Mouse (Mus musculus): Measurements from ENCODE around the gene Mipep.

Mipep gene

GRCm38 (mm10) chr14:60882681-60883080 lies 98.3 kb downstream of the Mipep start:
- peak in 1 of 2 experiments; percentile 44 for DNase-seq

- peak; percentile 85 to 90 for DNase-seq
Measured at GRCm38 (mm10) chr14:60885361-60885950, 101.1 kb downstream of the Mipep start.

- DNase-seq: no peak
Measured at GRCm38 (mm10) chr14:60893882-60894281, 109.5 kb downstream of the Mipep start.

GRCm38 (mm10) chr14:60895172-60896000 lies 111.0 kb downstream of the Mipep start:
- DNase-seq: no peak

- no peak for DNase-seq
Measured at GRCm38 (mm10) chr14:60898086-60898667, 113.8 kb downstream of the Mipep start.

GRCm38 (mm10) chr14:60904501-60904900 lies 120.1 kb downstream of the Mipep start:
- DNase-seq: no peak

- peak; percentile 51 to 70 for DNase-seq
Measured at GRCm38 (mm10) chr14:60906421-60907374, 122.3 kb downstream of the Mipep start.

GRCm38 (mm10) chr14:60909351-60909750 lies 125.0 kb downstream of the Mipep start:
- DNase-seq: no peak

- no peak for DNase-seq
Measured at GRCm38 (mm10) chr14:60910506-60911444, 126.4 kb downstream of the Mipep start.

GRCm38 (mm10) chr14:60912981-60913468 lies 128.7 kb downstream of the Mipep start:
- DNase-seq: no peak

- DNase-seq: no peak
Measured at GRCm38 (mm10) chr14:60916661-60917060, 132.3 kb downstream of the Mipep start.

- DNase-seq: no peak
Measured at GRCm38 (mm10) chr14:60926011-60926410, 141.6 kb downstream of the Mipep start.

- no peak for DNase-seq
Measured at GRCm38 (mm10) chr14:60935705-60936104, 151.3 kb downstream of the Mipep start.

- no peak for DNase-seq
Measured at GRCm38 (mm10) chr14:60937481-60938039, 153.2 kb downstream of the Mipep start.

Measured in cerebellum, postnatal 14 days (tissue).